Mouse (Mus musculus) frontal cortex, postnatal 14 days (tissue): ENCODE measurements around the gene Kcnn1.

Experiments
- DNase-seq, 2 experiments: peaks; one replicate each; pipeline ENCODE4 v3.0.0; 2022; ENCODE audit warnings: low spot score in 2 of 2

The Kcnn1 gene

DNA sequence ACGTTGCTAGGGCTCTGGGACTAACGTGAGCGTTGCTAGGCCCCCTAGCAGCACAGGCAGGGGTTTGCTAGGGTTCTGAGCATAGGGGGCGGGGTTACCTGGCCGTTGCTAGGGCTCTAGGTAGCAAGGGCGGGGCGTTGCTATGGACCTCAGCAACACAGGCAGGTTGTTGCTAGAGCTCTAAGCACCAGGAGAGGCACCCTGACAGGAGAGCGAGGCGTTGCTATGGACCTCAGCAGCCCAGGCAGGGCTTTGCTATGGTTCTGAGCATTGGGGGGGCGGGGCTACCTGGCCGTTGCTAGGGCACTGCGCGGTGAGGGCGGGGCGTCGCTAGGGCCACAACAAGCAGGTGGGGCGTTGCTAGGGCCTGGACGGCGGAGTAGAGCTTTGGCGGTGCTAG, 70.4 kb downstream of the Kcnn1 start:
- no peak for DNase-seq
